Mouse (Mus musculus) induced T-regulatory cell, adult 2 months (primary cell): Measurements from ENCODE around the gene Osbpl6.

Source experiments
- DNase-seq: peaks from one replicate; pipeline ENCODE4 v3.0.0-alpha.2; 2012; ENCODE audit warnings: low read depth

Gene Osbpl6

GRCm38 (mm10) chr2:76498891-76499290 is 92.6 kb downstream of the Osbpl6 start:
- no peak for DNase-seq

GRCm38 (mm10) chr2:76504122-76504839 is 98.0 kb downstream of the Osbpl6 start:
- no peak for DNase-seq

GRCm38 (mm10) chr2:76504989-76505388 is 98.7 kb downstream of the Osbpl6 start:
- no peak for DNase-seq

GRCm38 (mm10) chr2:76511281-76511721 is 105.0 kb downstream of the Osbpl6 start:
- DNase-seq, result no peak

GRCm38 (mm10) chr2:76512133-76512532 is 105.8 kb downstream of the Osbpl6 start:
- no peak for DNase-seq

- DNase-seq, result no peak
Observed at GRCm38 (mm10) chr2:76512888-76513287, 106.6 kb downstream of the Osbpl6 start.

- no peak for DNase-seq
Observed at GRCm38 (mm10) chr2:76513296-76513695, 107.0 kb downstream of the Osbpl6 start.

GRCm38 (mm10) chr2:76517471-76517870 is 111.2 kb downstream of the Osbpl6 start:
- DNase-seq, result no peak

- no peak for DNase-seq
Observed at GRCm38 (mm10) chr2:76518407-76519063, 112.2 kb downstream of the Osbpl6 start.

- no peak for DNase-seq
Observed at GRCm38 (mm10) chr2:76521585-76521984, 115.3 kb downstream of the Osbpl6 start.

GRCm38 (mm10) chr2:76524451-76524850 is 118.1 kb downstream of the Osbpl6 start:
- DNase-seq, result no peak

GRCm38 (mm10) chr2:76525645-76526044 is 119.3 kb downstream of the Osbpl6 start:
- DNase-seq, result no peak

- DNase-seq, result no peak
Observed at GRCm38 (mm10) chr2:76532490-76533126, 126.3 kb downstream of the Osbpl6 start.

GRCm38 (mm10) chr2:76534932-76535331 is 128.6 kb downstream of the Osbpl6 start:
- no peak for DNase-seq

GRCm38 (mm10) chr2:76541900-76542299 is 135.6 kb downstream of the Osbpl6 start:
- no peak for DNase-seq

- no peak for DNase-seq
Observed at GRCm38 (mm10) chr2:76542921-76543320, 136.6 kb downstream of the Osbpl6 start.

GRCm38 (mm10) chr2:76545539-76545938 is 139.2 kb downstream of the Osbpl6 start:
- no peak for DNase-seq

GRCm38 (mm10) chr2:76548171-76548570 is 141.9 kb downstream of the Osbpl6 start:
- no peak for DNase-seq

GRCm38 (mm10) chr2:76548836-76549235 is 142.5 kb downstream of the Osbpl6 start:
- DNase-seq, result no peak

- no peak for DNase-seq
Observed at GRCm38 (mm10) chr2:76549316-76549715, 143.0 kb downstream of the Osbpl6 start.

- no peak for DNase-seq
Observed at GRCm38 (mm10) chr2:76555852-76556558, 149.7 kb downstream of the Osbpl6 start.

- no peak for DNase-seq
Observed at GRCm38 (mm10) chr2:76560146-76560545, 153.8 kb downstream of the Osbpl6 start.
